Mouse (Mus musculus) G1E (cell line): ENCODE data around the gene Gtf2h3. TPM values are rescaled to one million over a fixed set of nuclear protein-coding genes. Genes with fewer than 3 reads are reported as not detected.

ENCODE experiments used
- ATAC-seq: 2 replicates; pipeline ENCODE4 v1.8.0; 2016; ENCODE audit warnings: mild to moderate bottlenecking; ENCODE audit not compliant: insufficient number of reproducible peaks, poor library complexity, low FRiP score, severe bottlenecking; ENCODE audit errors: extremely low read depth
- DNase-seq: peaks from one replicate; pipeline ENCODE4 v3.0.0; 2012; ENCODE audit warnings: low spot score
- H3K27me3 ChIP-seq: 2 replicates; pipeline ENCODE4 v1.6.1; 2012; ENCODE audit warnings: mild to moderate bottlenecking, low read length, inconsistent platforms; ENCODE audit not compliant: insufficient read depth
- H3K36me3 ChIP-seq: replicated peaks from 2 replicates; pipeline ENCODE3; 2012; ENCODE audit warnings: mild to moderate bottlenecking, inconsistent platforms
- H3K4me1 ChIP-seq: 2 replicates; pipeline ENCODE4 v1.6.1; 2012; ENCODE audit warnings: low read depth, low read length, inconsistent platforms, mixed read lengths; ENCODE audit not compliant: insufficient read depth
- H3K4me3 ChIP-seq: 2 replicates; pipeline ENCODE4 v1.5.1; 2012; ENCODE audit warnings: low read depth, mild to moderate bottlenecking, inconsistent platforms, low read length, moderate library complexity, mixed read lengths
- H3K9me3 ChIP-seq: replicated peaks from 2 replicates; pipeline ENCODE4 v1.6.1; 2012; ENCODE audit warnings: inconsistent platforms
- CTCF ChIP-seq: IDR thresholded peaks from 2 replicates; pipeline ENCODE4 v1.5.1; 2012; ENCODE audit warnings: low read depth, low read length, inconsistent platforms, mixed read lengths
- GATA1 ChIP-seq: IDR thresholded peaks from 2 replicates; pipeline ENCODE4 v1.6.1; 2012; ENCODE audit warnings: borderline replicate concordance, low read length, inconsistent platforms, mixed read lengths
- GATA2 ChIP-seq: IDR thresholded peaks from 2 replicates; pipeline ENCODE4 v1.6.1; 2012; ENCODE audit warnings: low read depth, low read length, inconsistent platforms, borderline replicate concordance
- POLR2AphosphoS5 ChIP-seq: IDR thresholded peaks from 2 replicates; pipeline ENCODE4 v1.6.1; 2012; ENCODE audit warnings: low read depth, low read length, inconsistent platforms; ENCODE audit not compliant: insufficient replicate concordance
- TAL1 ChIP-seq: conservative IDR thresholded peaks from 2 replicates; pipeline ENCODE4 v1.6.1; 2012; ENCODE audit warnings: low read depth, low read length, inconsistent platforms, mixed read lengths
- polyA plus RNA-seq: library from polyadenylated mRNA; stranded (reverse); fragments of >175 nt; gene quantifications from 2 replicates; pipeline ENCODE4 v1.2.3, GENCODE M21; 2012
- total RNA-seq, 2 experiments: library from RNA; stranded (forward) in 1 of 2; stranded (reverse) in 1 of 2; fragments of 200-1000 nt in 1 of 2; fragments of >200 nt in 1 of 2; fragmentation: Nextera tagmentation in 1 of 2; gene quantifications; 2 replicates each; pipeline ENCODE4 v1.2.3; 2014 to 2017

Gene Gtf2h3
- total RNA-seq (2014; fragmentation: Nextera tagmentation) (88.9 and 122 TPM in 2 replicates), total RNA-seq (2017) (64.6 and 78.6 TPM in 2 replicates), polyA plus RNA-seq (4.1 and 8.2 TPM in 2 replicates)

- peaks cover 57% of the 10 kb centered on the region for H3K4me1 ChIP-seq
- peak; percentile 74 for ATAC-seq
- no peaks in the 10 kb centered on the region for H3K9me3 ChIP-seq
- TF ChIP-seq GATA1 (no peak), TAL1 (no peak), CTCF (no peak), POLR2AphosphoS5 (no peak), GATA2 (no peak)
- H3K4me3 ChIP-seq = peak within 1 kb of the TSS; percentile 74
- peak; percentile 84 for DNase-seq
- H3K36me3 ChIP-seq = peaks cover 74% of the 10 kb centered on the region
- H3K27me3 ChIP-seq = no peaks in the 10 kb centered on the region
Measured at GRCm38 (mm10) chr5:124578633-124579317, at the start of gene Gtf2h3, which contains the start of gene Eif2b1. TSS of gene Gtf2h3 (plus strand) at chr5:124579140. TSS of gene Eif2b1 (minus strand) at chr5:124579131.

- no peaks in the 10 kb centered on the region for H3K9me3 ChIP-seq
- peaks cover 50% of the 10 kb centered on the region for H3K27me3 ChIP-seq
- TF ChIP-seq POLR2AphosphoS5 (no peak), GATA1 (no peak), GATA2 (no peak), CTCF (no peak), TAL1 (no peak)
- H3K4me1 ChIP-seq = peaks cover 21% of the 10 kb centered on the region
- no peak overlapping the region for H3K4me3 ChIP-seq
- DNase-seq (no peak), ATAC-seq (no peak)
- H3K36me3 ChIP-seq = no peaks in the 10 kb centered on the region
Measured at GRCm38 (mm10) chr5:124529191-124529651, 49.7 kb upstream of the Gtf2h3 start.

- Histone ChIP-seq H3K9me3 (no peaks in the 10 kb centered on the region), H3K36me3 (no peaks in the 10 kb centered on the region), H3K27me3 (peaks cover 48% of the 10 kb centered on the region), H3K4me1 (peaks cover 24% of the 10 kb centered on the region), H3K4me3 (no peak overlapping the region)
- DNase-seq (no peak), ATAC-seq (no peak)
- TF ChIP-seq GATA1 = no peak
- TF ChIP-seq POLR2AphosphoS5 = no peak
- TF ChIP-seq GATA2 = no peak
- TF ChIP-seq CTCF = no peak
- TF ChIP-seq TAL1 = no peak
Measured at GRCm38 (mm10) chr5:124529697-124530096, 49.2 kb upstream of the Gtf2h3 start.

- TF ChIP-seq POLR2AphosphoS5 = no peak
- no peak for TF ChIP-seq GATA2
- no peak for TF ChIP-seq TAL1
- TF ChIP-seq CTCF = no peak
- no peak for TF ChIP-seq GATA1
- ATAC-seq (no peak), DNase-seq (peak; percentile 62)
- Histone ChIP-seq H3K36me3 (no peaks in the 10 kb centered on the region), H3K9me3 (no peaks in the 10 kb centered on the region), H3K4me3 (peak within 1 kb of the TSS; percentile 70), H3K4me1 (peaks cover 33% of the 10 kb centered on the region), H3K27me3 (peaks cover 45% of the 10 kb centered on the region)
Measured at GRCm38 (mm10) chr5:124530655-124531582, 48.0 kb upstream of the Gtf2h3 start, which contains the start of gene Rilpl1. TSS of gene Rilpl1 (minus strand) at chr5:124531391.

GRCm38 (mm10) chr5:124531583-124531930, 47.4 kb upstream of the Gtf2h3 start:
- TF ChIP-seq GATA2 (no peak), GATA1 (no peak)
- Histone ChIP-seq H3K9me3 (no peaks in the 10 kb centered on the region), H3K4me1 (peaks cover 34% of the 10 kb centered on the region), H3K36me3 (no peaks in the 10 kb centered on the region), H3K27me3 (peaks cover 39% of the 10 kb centered on the region), H3K4me3 (peak overlapping the region; percentile 70)
- ATAC-seq (no peak), DNase-seq (no peak)

- peaks cover 41% of the 10 kb centered on the region for H3K4me1 ChIP-seq
- no peaks in the 10 kb centered on the region for H3K9me3 ChIP-seq
- TF ChIP-seq CTCF = no peak
- TF ChIP-seq GATA1 = no peak
- TF ChIP-seq TAL1 = no peak
- no peak for TF ChIP-seq GATA2
- no peak for TF ChIP-seq POLR2AphosphoS5
- no peak overlapping the region for H3K4me3 ChIP-seq
- ATAC-seq (no peak), DNase-seq (no peak)
- peaks cover 43% of the 10 kb centered on the region for H3K27me3 ChIP-seq
- no peaks in the 10 kb centered on the region for H3K36me3 ChIP-seq
Measured at GRCm38 (mm10) chr5:124532451-124532850, 46.5 kb upstream of the Gtf2h3 start.
